Mouse (Mus musculus) heart, adult 2 months (tissue): ENCODE data around the gene Barx1. TPM values are rescaled to one million over a fixed set of nuclear protein-coding genes. Genes with fewer than 3 reads are reported as not detected.

Experiments used
- DNase-seq, 2 experiments: peaks; one replicate each; pipeline ENCODE4 v3.0.0; 2021
- H3K27ac ChIP-seq: fragments of 200-600 bp; 2 replicates; pipeline ENCODE4 v1.8.1; 2022
- H3K27me3 ChIP-seq: fragments of 200-500 bp; 2 replicates; pipeline ENCODE4 v1.6.1; 2012; ENCODE audit warnings: mild to moderate bottlenecking, low read length, inconsistent platforms, mixed read lengths; ENCODE audit not compliant: control insufficient read depth, insufficient read depth
- H3K36me3 ChIP-seq: fragments of 200-500 bp; 2 replicates; pipeline ENCODE4 v1.6.1; 2012; ENCODE audit warnings: low read length, inconsistent platforms; ENCODE audit not compliant: control insufficient read depth, insufficient read depth
- H3K4me1 ChIP-seq: fragments of 200-500 bp; 2 replicates; pipeline ENCODE4 v1.6.1; 2011; ENCODE audit warnings: low read length; ENCODE audit not compliant: control insufficient read depth, insufficient read depth
- H3K4me3 ChIP-seq: fragments of 200-600 bp; 2 replicates; pipeline ENCODE4 v1.8.1; 2022
- H3K79me2 ChIP-seq: fragments of 200-500 bp; replicated peaks from 2 replicates; pipeline ENCODE4 v1.6.1; 2012; ENCODE audit warnings: mild to moderate bottlenecking, inconsistent platforms, low read length, moderate library complexity, mixed read lengths; ENCODE audit not compliant: control insufficient read depth, insufficient read depth
- H3K9ac ChIP-seq: fragments of 200-500 bp; 2 replicates; pipeline ENCODE4 v1.6.1; 2012; ENCODE audit warnings: low read depth, mild to moderate bottlenecking, control low read depth, inconsistent platforms, low read length, mixed read lengths
- CTCF ChIP-seq: fragments of 200-600 bp; IDR thresholded peaks from 2 replicates; pipeline ENCODE4 v1.8.1; 2022; ENCODE audit warnings: antibody characterized with exemption, mild to moderate bottlenecking, moderate library complexity
- EP300 ChIP-seq: fragments of 200-500 bp; IDR thresholded peaks from 2 replicates; pipeline ENCODE4 v1.6.1; 2011; ENCODE audit warnings: low read depth, low read length, control low read depth; ENCODE audit not compliant: insufficient read depth
- POLR2A ChIP-seq: fragments of 200-500 bp; IDR thresholded peaks from 2 replicates; pipeline ENCODE4 v1.6.1; 2011; ENCODE audit warnings: mild to moderate bottlenecking, low read depth, low read length, control low read depth; ENCODE audit not compliant: insufficient read depth
- WGBS: fragments of 180-500 bp; shearing (Covaris S2); methylation state at CpG from one replicate; pipeline ENCODE4 v1.1.7; 2018; 5-methylcytosine and 5-hydroxymethylcytosine counted together
- intact Hi-C: fragments of 180-260 bp; cut with DNase I; formaldehyde crosslinking; loops from one replicate; pipeline ENCODE4 v1.15.1; 2025
- polyA plus RNA-seq: library from polyadenylated mRNA; depleted of rRNA; stranded (reverse); fragments of >200 nt; gene quantifications from 2 replicates; pipeline ENCODE4 v1.2.3, GENCODE M21; 2012; rRNA removed
- total RNA-seq, 2 experiments: library from RNA; stranded (reverse); gene quantifications; 2 replicates each; pipeline ENCODE4 v1.2.3; 2021

Gene Barx1
- total and polyA plus RNA-seq, 3 experiments, result 0.14 TPM; not detected in 2

DNA sequence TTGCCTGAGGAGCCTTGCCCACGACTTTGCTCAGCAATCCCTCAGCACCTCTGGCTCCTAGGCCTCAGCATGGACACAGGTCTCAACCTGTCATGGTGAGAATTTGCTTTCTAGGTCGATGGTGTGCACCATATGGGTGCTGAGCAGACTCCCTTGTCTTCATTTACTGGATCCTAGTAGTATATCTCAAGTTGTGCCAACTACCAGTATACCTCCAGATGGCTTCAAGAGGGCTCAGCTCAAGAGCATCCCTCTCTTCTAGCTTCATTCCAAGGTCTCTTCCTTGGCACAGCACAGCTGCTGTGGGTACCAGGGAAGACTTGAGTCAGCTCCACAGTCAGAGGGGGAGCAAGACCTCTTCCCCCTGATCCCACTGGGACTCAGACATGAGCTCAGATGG, 29.2 kb downstream of the Barx1 start:
- H3K27me3 ChIP-seq, result no peaks in the 10 kb centered on the region
- DNase-seq, result no peak
- 50% methylated on average over 2 of the region's 2 CpGs for WGBS

GRCm38 (mm10) chr13:48694090-48695064, 31.6 kb downstream of the Barx1 start:
- no peak overlapping the region for H3K4me3 ChIP-seq
- WGBS, result 58% methylated on average over 27 of the region's 27 CpGs

More for the DNA sequence above, 29.2 kb downstream of the Barx1 start:
- H3K36me3 ChIP-seq, result no peaks in the 10 kb centered on the region
- intact Hi-C loops, result no loop called here
- no peak overlapping the region for H3K27ac ChIP-seq
- H3K9ac ChIP-seq, result no peak overlapping the region
- no peak overlapping the region for H3K4me3 ChIP-seq
- H3K4me1 ChIP-seq, result peaks cover 3% of the 10 kb centered on the region; the same call in 1 of the 2 replicates
- TF ChIP-seq CTCF, result no peak
- TF ChIP-seq EP300, result no peak
- no peak for TF ChIP-seq POLR2A
- H3K79me2 ChIP-seq, result no peaks in the 10 kb centered on the region

GRCm38 (mm10) chr13:48706385-48706951, 43.7 kb downstream of the Barx1 start:
- intact Hi-C loops, result no loop called here
- H3K4me3 ChIP-seq, result no peak overlapping the region
- no peak overlapping the region for H3K27ac ChIP-seq
- H3K27me3 ChIP-seq, result no peaks in the 10 kb centered on the region
- no peak for DNase-seq
- no peaks in the 10 kb centered on the region for H3K79me2 ChIP-seq
- H3K4me1 ChIP-seq, result no peaks in the 10 kb centered on the region
- WGBS, result 8% methylated on average over 21 of the region's 21 CpGs
- TF ChIP-seq CTCF, result no peak
- no peak for TF ChIP-seq POLR2A
- TF ChIP-seq EP300, result no peak
- no peaks in the 10 kb centered on the region for H3K36me3 ChIP-seq
- no peak overlapping the region for H3K9ac ChIP-seq

More at GRCm38 (mm10) chr13:48694090-48695064, 31.6 kb downstream of the Barx1 start:
- intact Hi-C loops, result no loop called here
- Histone ChIP-seq H3K9ac (no peak overlapping the region), H3K4me1 (peaks cover 3% of the 10 kb centered on the region; the same call in 1 of the 2 replicates), H3K36me3 (no peaks in the 10 kb centered on the region), H3K79me2 (no peaks in the 10 kb centered on the region), H3K27me3 (no peaks in the 10 kb centered on the region), H3K27ac (no peak overlapping the region)
- TF ChIP-seq EP300 (0 out of 2 replicates have a peak, but pooled peaks have one; percentile 11), POLR2A (no peak)
- peak; percentile 45 to 67 for DNase-seq

GRCm38 (mm10) chr13:48712675-48713074, 49.9 kb downstream of the Barx1 start:
- intact Hi-C loops, result no loop called here
- WGBS, result 69% methylated on average over 2 of the region's 2 CpGs
- Histone ChIP-seq H3K36me3 (no peaks in the 10 kb centered on the region), H3K9ac (no peak overlapping the region), H3K79me2 (no peaks in the 10 kb centered on the region), H3K27me3 (no peaks in the 10 kb centered on the region), H3K4me3 (no peak overlapping the region), H3K27ac (no peak overlapping the region), H3K4me1 (no peaks in the 10 kb centered on the region)
- no peak for DNase-seq
- TF ChIP-seq POLR2A, result no peak
- no peak for TF ChIP-seq CTCF
- no peak for TF ChIP-seq EP300

- Histone ChIP-seq H3K79me2 (no peaks in the 10 kb centered on the region), H3K27ac (no peak overlapping the region), H3K27me3 (no peaks in the 10 kb centered on the region), H3K4me3 (no peak overlapping the region), H3K36me3 (no peaks in the 10 kb centered on the region), H3K4me1 (no peaks in the 10 kb centered on the region), H3K9ac (no peak overlapping the region)
- 55% methylated on average over 4 of the region's 4 CpGs for WGBS
- intact Hi-C loops, result no loop called here
- TF ChIP-seq POLR2A (no peak), EP300 (no peak), CTCF (peak; percentile 58)
- no peak for DNase-seq
Observed at GRCm38 (mm10) chr13:48716075-48716474, 53.3 kb downstream of the Barx1 start.

Other genes starting within 250 kb of the Barx1 start
- 1 to 10 TPM; 5.0 to 7.0 TPM for gene Zfp169, start 149.5 kb upstream of the Barx1 start, total RNA-seq
- gene Zfp169, start 149.5 kb upstream of the Barx1 start, polyA plus RNA-seq, result 4.2 and 7.2 TPM in 2 replicates
- under 1 TPM in 1 of 2 experiments, not detected in 1; 0.30 TPM for gene A830005F24Rik, start 149.4 kb upstream of the Barx1 start, total RNA-seq
- 0.23 TPM in 1 of 2 replicates, not detected in the other for gene A830005F24Rik, start 149.4 kb upstream of the Barx1 start, polyA plus RNA-seq
- 1 to 10 TPM; 4.6 to 5.6 TPM for gene Ptpdc1, start 37.3 kb upstream of the Barx1 start, total RNA-seq
- 1.7 and 3.2 TPM in 2 replicates for gene Ptpdc1, start 37.3 kb upstream of the Barx1 start, polyA plus RNA-seq
- gene Phf2, start 208.1 kb downstream of the Barx1 start, total RNA-seq, result 10 to 100 TPM; 30.0 to 33.9 TPM
- gene Phf2, start 208.1 kb downstream of the Barx1 start, polyA plus RNA-seq, result 12.9 and 13.4 TPM in 2 replicates